Mouse (Mus musculus) urinary bladder, postnatal 4 days (tissue): ENCODE results near the gene Zfp335.

Experiments
- DNase-seq, 2 experiments: peaks; one replicate each; pipeline ENCODE4 v3.0.0; 2021 to 2022; ENCODE audit warnings: low spot score in 2 of 2

The Zfp335 gene

GRCm38 (mm10) chr2:164911086-164912048, at the start of gene Zfp335:
Gene Zfp335 (minus strand): TSS chr2:164911757.
- DNase-seq, result peak; percentile 93 to 94

DNA sequence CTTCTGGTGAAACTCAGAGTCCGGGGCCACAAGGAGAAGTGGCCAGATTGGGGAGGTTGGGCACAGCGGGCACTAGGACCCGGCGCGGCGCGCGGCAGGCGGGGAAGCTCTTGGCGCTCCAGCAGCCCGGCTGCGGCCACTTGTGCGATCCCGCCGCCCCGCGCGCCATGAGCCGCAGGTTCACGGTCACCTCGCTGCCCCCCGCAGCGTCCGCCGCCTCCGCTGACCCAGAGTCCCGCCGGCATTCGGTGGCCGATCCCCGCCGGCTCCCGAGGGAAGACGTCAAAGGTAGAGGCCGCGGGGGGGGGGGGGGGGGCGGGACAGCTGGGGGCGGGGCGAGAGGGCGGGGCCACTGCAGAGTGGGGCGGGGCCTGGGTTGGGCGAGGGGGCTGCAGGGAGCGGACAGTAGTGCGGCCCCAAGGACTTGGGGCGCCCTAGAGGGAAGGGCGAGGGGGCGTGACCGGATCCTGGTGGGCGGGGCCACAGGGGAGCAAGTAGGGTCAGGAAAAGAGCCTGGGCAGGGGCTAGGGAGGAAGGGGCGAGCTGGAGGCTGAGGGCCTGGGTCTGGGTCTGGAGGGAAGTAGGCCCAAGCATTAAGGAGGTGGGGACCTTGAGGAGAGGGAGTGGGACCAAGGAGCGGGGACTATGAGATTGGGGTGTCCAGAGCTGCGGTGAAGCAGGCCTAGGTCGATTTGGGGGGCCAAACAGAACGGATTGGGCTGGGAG, 49.3 kb upstream of the Zfp335 start, which contains the start of gene Slc12a5:
Slc12a5 (plus strand) TSS at position 87 of the 726 bp plus-strand sequence.
- DNase-seq, result no peak

GRCm38 (mm10) chr2:164957548-164958315, 46.2 kb upstream of the Zfp335 start:
- no peak for DNase-seq

GRCm38 (mm10) chr2:164956195-164956594, 44.6 kb upstream of the Zfp335 start:
- DNase-seq, result no peak

GRCm38 (mm10) chr2:164955725-164956124, 44.2 kb upstream of the Zfp335 start:
- DNase-seq, result no peak

GRCm38 (mm10) chr2:164953224-164953623, 41.7 kb upstream of the Zfp335 start:
- DNase-seq, result peak; percentile 64 to 86

DNA sequence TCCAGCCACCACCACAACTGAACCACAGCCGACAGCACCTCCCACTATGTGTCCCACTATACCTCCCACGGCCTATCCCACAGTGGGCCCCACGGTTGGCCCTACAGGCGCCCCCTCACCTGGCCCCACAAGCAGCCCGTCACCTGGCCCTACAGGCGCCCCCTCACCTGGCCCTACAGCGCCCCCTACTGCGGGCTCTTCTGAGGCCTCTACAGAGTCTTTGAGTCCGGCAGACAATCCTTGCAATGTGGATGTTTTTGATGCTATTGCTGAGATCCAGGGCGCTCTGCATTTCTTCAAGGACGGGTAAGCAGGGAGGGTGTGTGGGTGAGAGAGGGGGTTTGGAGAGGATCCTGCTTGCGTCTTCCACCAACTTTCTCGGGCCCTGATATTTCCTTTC, 40.9 kb upstream of the Zfp335 start:
- DNase-seq, result no peak

DNA sequence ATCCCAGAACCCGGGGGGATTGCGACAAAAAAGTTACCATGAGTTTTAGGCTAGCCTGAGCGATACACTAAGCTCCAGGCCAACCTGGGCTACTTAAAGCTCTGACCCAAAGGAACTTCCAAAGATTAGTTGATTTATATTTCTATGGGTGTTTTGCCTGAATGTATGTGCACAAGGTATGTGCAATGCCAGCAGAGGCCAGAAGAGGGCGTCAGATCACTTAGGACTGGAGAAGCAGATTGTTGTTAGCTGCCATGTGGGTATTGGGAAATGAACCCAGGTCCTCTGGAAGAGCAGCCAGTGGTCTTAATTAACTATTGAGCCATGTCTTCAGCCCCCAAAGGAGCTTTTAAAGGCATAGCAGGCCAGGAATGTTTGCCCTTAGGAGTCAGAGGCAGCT, 40.2 kb upstream of the Zfp335 start:
- DNase-seq, result no peak

DNA sequence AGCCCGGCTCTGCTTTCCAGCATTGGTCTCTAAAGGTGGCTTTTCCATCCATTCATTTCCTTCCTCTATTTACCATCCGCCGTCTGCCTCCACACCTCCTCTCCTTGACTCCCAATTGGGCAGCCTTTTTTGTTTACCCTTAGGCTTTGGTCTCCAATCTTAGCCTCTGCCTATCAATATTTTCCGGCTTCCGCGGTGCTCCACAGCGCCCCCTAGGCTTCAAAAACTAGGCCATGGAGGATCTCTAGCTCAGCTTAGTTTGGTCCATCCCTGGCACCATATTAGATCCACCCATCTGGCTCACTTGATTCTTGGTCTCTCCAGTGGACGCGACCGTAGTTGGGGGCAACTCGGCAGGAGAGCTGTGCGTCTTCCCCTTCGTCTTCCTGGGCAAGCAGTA, 38.9 kb upstream of the Zfp335 start:
- DNase-seq, result no peak

DNA sequence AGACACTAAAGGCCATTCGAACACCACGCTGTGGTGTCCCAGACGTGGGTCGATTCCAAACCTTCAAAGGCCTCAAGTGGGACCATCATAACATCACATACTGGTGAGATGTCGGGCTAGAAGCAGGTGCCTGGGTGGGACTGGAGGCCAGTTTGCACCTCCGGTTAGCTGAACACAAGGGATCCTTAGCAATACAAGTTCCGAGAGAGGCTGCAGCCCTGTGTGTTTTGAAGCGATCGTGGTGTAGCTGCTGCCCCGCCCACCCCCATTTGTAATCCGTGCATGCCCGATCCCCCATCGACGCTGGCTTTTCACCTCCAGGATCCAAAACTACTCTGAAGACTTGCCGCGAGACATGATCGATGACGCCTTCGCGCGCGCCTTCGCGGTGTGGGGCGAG, 37.4 kb upstream of the Zfp335 start:
- no peak for DNase-seq

DNA sequence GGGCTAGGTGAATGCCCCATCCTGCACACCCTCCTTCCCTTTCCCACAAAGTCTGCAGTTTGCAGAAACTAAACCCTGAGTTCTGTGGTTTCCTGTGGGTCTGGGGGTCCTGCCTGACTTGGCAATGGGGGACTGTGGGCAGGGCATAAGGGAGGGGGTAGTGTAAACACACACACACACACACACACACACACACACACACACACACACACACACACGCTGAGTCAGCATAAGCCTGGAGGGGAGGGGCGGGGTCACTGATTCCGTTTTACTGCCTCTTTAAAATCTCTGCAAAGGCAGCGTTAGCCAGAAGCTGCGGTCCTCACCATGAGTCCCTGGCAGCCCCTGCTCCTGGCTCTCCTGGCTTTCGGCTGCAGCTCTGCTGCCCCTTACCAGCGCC, 36.4 kb upstream of the Zfp335 start:
- DNase-seq, result no peak

GRCm38 (mm10) chr2:164947506-164947905, 35.9 kb upstream of the Zfp335 start:
- DNase-seq, result no peak

GRCm38 (mm10) chr2:164942692-164943290, 31.2 kb upstream of the Zfp335 start:
- no peak for DNase-seq

- no peak for DNase-seq
These were observed 28.7 kb upstream of the Zfp335 start, which contains the start of gene Mmp9 for GRCm38 (mm10) chr2:164940140-164940830. Gene Mmp9 (plus strand): TSS chr2:164940780.

GRCm38 (mm10) chr2:164939106-164939505, 27.5 kb upstream of the Zfp335 start:
- no peak for DNase-seq

DNA sequence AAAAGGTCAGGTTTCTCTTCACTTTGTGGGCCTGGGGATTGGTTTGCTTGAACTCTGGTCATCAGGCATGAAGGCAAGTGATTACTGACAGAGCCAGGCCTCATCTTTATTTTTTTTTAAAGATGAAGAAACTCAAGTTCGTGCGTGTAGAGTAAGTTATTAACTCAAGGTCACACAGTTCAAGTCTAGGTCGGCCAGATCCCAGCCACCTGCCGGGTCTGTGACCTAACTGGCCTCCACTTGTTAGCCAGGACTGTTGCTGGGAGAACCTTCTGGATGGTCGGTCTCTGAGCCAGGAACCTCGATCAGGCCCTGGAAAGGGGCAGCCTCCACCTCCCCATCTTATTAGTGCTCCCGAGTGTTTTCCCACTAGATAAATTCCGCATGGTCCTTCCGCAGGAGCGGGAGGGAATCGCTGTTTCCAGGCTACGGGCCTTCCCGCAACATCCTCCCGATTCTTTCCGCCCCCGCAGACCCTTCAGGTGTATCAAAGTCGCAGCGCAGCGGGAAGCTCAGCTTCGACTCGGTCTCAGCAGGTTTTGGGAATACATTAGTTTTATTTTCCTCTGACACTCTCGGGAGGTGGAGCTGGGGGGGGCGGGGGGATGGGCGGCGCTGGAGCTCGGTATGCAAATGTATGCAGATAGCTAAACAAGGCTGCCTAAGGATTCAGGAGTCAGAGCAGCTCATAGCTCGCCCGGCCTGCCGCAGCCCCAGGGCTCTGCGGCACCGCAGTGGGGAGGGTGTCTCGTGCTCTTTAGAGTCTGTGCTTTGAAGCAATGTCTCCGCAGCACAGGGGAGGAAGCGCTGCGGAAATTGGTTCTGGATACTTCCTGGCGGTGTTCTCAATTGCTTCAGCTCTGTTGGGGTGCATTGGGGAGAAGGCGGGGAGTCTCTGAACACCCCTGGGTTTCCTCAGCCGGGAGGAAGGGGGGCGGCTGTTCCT, 26.9 kb upstream of the Zfp335 start:
- no peak for DNase-seq

GRCm38 (mm10) chr2:164935991-164936390, 24.4 kb upstream of the Zfp335 start:
- DNase-seq, result no peak

DNA sequence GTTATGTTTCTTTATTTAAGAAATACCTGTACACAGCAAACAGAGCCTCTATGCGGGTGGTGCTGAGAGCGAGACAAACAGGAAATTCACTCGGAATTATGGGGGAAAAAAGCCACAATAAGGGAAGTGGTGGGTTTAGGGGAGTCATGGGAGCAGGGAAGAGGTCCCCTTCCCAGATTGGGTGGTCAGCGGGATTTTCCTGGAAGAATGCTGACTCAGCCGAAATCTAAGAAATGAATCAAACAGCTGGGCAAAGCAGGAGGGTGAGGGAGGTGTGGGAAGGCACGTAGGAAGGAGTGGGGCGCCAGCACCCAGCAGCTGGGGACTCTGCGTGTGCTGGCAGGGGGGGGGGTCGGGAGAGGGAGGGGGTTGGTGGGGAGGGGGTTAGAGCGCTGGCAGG, 22.0 kb upstream of the Zfp335 start:
- no peak for DNase-seq

DNA sequence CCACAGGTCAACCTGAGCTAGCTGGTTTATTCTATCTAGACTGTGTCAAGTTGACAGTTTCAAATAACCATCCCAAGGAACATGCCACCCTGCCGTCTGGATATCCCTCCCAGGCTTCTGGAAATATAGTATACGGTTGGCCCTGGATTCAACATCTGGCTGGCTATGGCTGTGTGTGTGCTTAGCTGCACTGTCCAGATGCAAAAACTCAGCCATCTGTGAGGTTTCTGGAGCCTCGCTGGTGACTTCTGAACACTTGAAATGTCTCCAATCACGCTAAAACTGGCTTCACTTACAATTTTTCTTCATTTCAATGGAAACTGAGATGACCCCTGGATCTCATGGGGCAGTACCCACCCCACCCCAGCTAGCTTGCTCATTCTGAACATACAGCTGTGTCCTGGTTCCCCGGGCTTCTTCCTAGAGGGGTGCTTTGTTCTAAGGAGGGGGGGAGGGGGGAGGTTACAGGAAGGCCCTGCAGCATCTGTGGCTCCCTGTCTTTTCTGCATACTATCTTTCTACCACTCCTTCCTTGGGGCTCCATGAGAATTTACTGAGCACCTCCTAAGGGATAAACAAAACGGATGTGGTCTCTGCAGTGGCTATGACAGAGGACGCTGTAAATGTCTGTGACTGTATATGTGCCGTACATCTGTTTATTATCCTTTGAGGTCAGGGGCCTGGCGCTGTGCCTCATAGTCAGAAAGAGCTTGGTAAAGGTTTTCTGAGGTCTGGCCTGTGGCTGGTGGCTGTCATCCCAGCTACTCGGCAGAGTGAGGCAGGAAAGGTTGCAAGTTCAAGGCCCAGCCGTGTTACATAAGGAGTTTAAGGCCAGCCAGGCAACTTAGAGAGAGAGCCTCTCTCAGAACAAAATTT, 19.4 kb upstream of the Zfp335 start:
- no peak for DNase-seq
